Mouse (Mus musculus) neural tube, embryonic 15.5 days (tissue): ENCODE measurements at regions not wholly inside any gene's neighbourhood (a gene's known extent, or its start where the extent isn't known, plus 50 kb on each side); places are given as distances from the start of the nearest gene placed in this dataset.

ENCODE experiments used
- ATAC-seq: fragments of 200-750 bp; cut with Nextera tagmentation; 2 replicates; pipeline ENCODE4 v1.8.0; 2017; ENCODE audit warnings: mild to moderate bottlenecking, moderate TSS enrichment, moderate library complexity; ENCODE audit not compliant: low FRiP score
- H3K27ac ChIP-seq: fragments of 300-500 bp; sonication (generic); replicated peaks from 2 replicates; pipeline ENCODE4 v1.5.1; 2015; ENCODE audit warnings: mild to moderate bottlenecking, inconsistent platforms
- H3K27me3 ChIP-seq: fragments of 300-500 bp; sonication (generic); replicated peaks from 2 replicates; pipeline ENCODE4 v1.6.1; 2015; ENCODE audit warnings: inconsistent platforms
- H3K36me3 ChIP-seq: fragments of 300-500 bp; sonication (generic); 2 replicates; pipeline ENCODE4 v1.6.1; 2015; ENCODE audit warnings: inconsistent platforms
- H3K4me1 ChIP-seq: fragments of 300-500 bp; sonication (generic); 2 replicates; pipeline ENCODE4 v1.6.1; 2015; ENCODE audit warnings: inconsistent platforms
- H3K4me2 ChIP-seq: fragments of 300-500 bp; sonication (generic); 2 replicates; pipeline ENCODE4 v1.6.1; 2015; ENCODE audit warnings: inconsistent platforms, mild to moderate bottlenecking, moderate library complexity
- H3K4me3 ChIP-seq: fragments of 300-500 bp; sonication (generic); replicated peaks from 2 replicates; pipeline ENCODE4 v1.5.1; 2015; ENCODE audit warnings: mild to moderate bottlenecking, inconsistent platforms
- H3K9ac ChIP-seq: fragments of 300-500 bp; sonication (generic); replicated peaks from 2 replicates; pipeline ENCODE4 v1.6.1; 2015; ENCODE audit warnings: mild to moderate bottlenecking, inconsistent platforms
- H3K9me3 ChIP-seq: fragments of 300-500 bp; sonication (generic); replicated peaks from 2 replicates; pipeline ENCODE4 v1.6.1; 2016; ENCODE audit warnings: inconsistent platforms
- WGBS: fragments of 180-500 bp; shearing (Covaris S2); methylation state at CpG from one replicate; pipeline ENCODE4 v1.1.7; 2015; ENCODE audit warnings: mixed read lengths; 5-methylcytosine and 5-hydroxymethylcytosine counted together

- Histone ChIP-seq H3K27ac (no peak overlapping the region), H3K9ac (no peak overlapping the region), H3K36me3 (no peaks in the 10 kb centered on the region), H3K4me2 (no peak overlapping the region), H3K4me1 (peaks cover 11% of the 10 kb centered on the region), H3K4me3 (no peak overlapping the region), H3K27me3 (peaks cover 18% of the 10 kb centered on the region), H3K9me3 (no peaks in the 10 kb centered on the region)
- 21% methylated on average over 5 of the region's 5 CpGs for WGBS
- ATAC-seq = no peak
These were observed 298.5 kb upstream of the 4930535I16Rik start for GRCm38 (mm10) chr4:124216351-124216750.

GRCm38 (mm10) chr4:124215077-124215476, 297.3 kb upstream of the 4930535I16Rik start:
- no peak overlapping the region for H3K27ac ChIP-seq
- H3K4me3 ChIP-seq = no peak overlapping the region
- peaks cover 12% of the 10 kb centered on the region for H3K27me3 ChIP-seq
- H3K36me3 ChIP-seq = no peaks in the 10 kb centered on the region
- ATAC-seq = no peak
- WGBS = 86% methylated on average over 7 of the region's 7 CpGs
- H3K4me2 ChIP-seq = no peak overlapping the region
- no peaks in the 10 kb centered on the region for H3K9me3 ChIP-seq
- peaks cover 11% of the 10 kb centered on the region for H3K4me1 ChIP-seq
- H3K9ac ChIP-seq = no peak overlapping the region

GRCm38 (mm10) chr4:124210103-124210502, 292.3 kb upstream of the 4930535I16Rik start:
- Histone ChIP-seq H3K4me2 (no peak overlapping the region), H3K27ac (no peak overlapping the region), H3K4me3 (no peak overlapping the region), H3K9me3 (no peaks in the 10 kb centered on the region), H3K4me1 (no peaks in the 10 kb centered on the region), H3K27me3 (peaks cover 12% of the 10 kb centered on the region), H3K9ac (no peak overlapping the region), H3K36me3 (no peaks in the 10 kb centered on the region)
- ATAC-seq = no peak
- WGBS = 83% methylated on average over 9 of the region's 9 CpGs

GRCm38 (mm10) chr4:124206480-124206879, 288.7 kb upstream of the 4930535I16Rik start:
- H3K36me3 ChIP-seq = no peaks in the 10 kb centered on the region

GRCm38 (mm10) chr4:124203736-124204135, 285.9 kb upstream of the 4930535I16Rik start:
- Histone ChIP-seq H3K4me3 (no peak overlapping the region), H3K27ac (no peak overlapping the region)

More at GRCm38 (mm10) chr4:124206480-124206879, 288.7 kb upstream of the 4930535I16Rik start:
- H3K9me3 ChIP-seq = no peaks in the 10 kb centered on the region
- H3K9ac ChIP-seq = no peak overlapping the region
- WGBS = 90% methylated on average over 16 of the region's 16 CpGs
- no peaks in the 10 kb centered on the region; the same call in 1 of the 2 replicates for H3K27me3 ChIP-seq
- H3K4me2 ChIP-seq = no peak overlapping the region
- H3K27ac ChIP-seq = no peak overlapping the region
- H3K4me1 ChIP-seq = no peaks in the 10 kb centered on the region
- no peak overlapping the region for H3K4me3 ChIP-seq
- ATAC-seq = no peak

GRCm38 (mm10) chr4:124199884-124200844, 282.3 kb upstream of the 4930535I16Rik start:
- no peak overlapping the region for H3K27ac ChIP-seq
- H3K4me1 ChIP-seq = peaks cover 22% of the 10 kb centered on the region
- H3K4me2 ChIP-seq = no peak overlapping the region; the same call in 1 of the 2 replicates
- H3K9me3 ChIP-seq = no peaks in the 10 kb centered on the region
- H3K9ac ChIP-seq = no peak overlapping the region
- ATAC-seq = no peak; the same call in 1 of the 2 replicates
- peaks cover 11% of the 10 kb centered on the region; the same call in 1 of the 2 replicates for H3K27me3 ChIP-seq
- H3K36me3 ChIP-seq = no peaks in the 10 kb centered on the region
- no peak overlapping the region for H3K4me3 ChIP-seq
- 14% methylated on average over 14 of the region's 14 CpGs for WGBS

More at GRCm38 (mm10) chr4:124203736-124204135, 285.9 kb upstream of the 4930535I16Rik start:
- Histone ChIP-seq H3K4me2 (no peak overlapping the region), H3K9ac (no peak overlapping the region), H3K9me3 (no peaks in the 10 kb centered on the region), H3K36me3 (no peaks in the 10 kb centered on the region), H3K4me1 (peaks cover 11% of the 10 kb centered on the region), H3K27me3 (peaks cover 6% of the 10 kb centered on the region; the same call in 1 of the 2 replicates)
- WGBS = 71% methylated on average over 2 of the region's 2 CpGs
- no peak for ATAC-seq

GRCm38 (mm10) chr4:124198832-124199231, 281.0 kb upstream of the 4930535I16Rik start:
- Histone ChIP-seq H3K36me3 (no peaks in the 10 kb centered on the region), H3K27me3 (peaks cover 15% of the 10 kb centered on the region; the same call in 1 of the 2 replicates), H3K4me3 (no peak overlapping the region), H3K4me1 (peaks cover 22% of the 10 kb centered on the region), H3K9ac (no peak overlapping the region), H3K9me3 (no peaks in the 10 kb centered on the region), H3K27ac (no peak overlapping the region), H3K4me2 (no peak overlapping the region)
- WGBS = 73% methylated on average over 15 of the region's 15 CpGs
- ATAC-seq = no peak

GRCm38 (mm10) chr4:124196711-124197110, 278.9 kb upstream of the 4930535I16Rik start:
- Histone ChIP-seq H3K9me3 (no peaks in the 10 kb centered on the region), H3K4me2 (no peak overlapping the region), H3K36me3 (no peaks in the 10 kb centered on the region), H3K9ac (no peak overlapping the region), H3K4me3 (no peak overlapping the region), H3K4me1 (peaks cover 30% of the 10 kb centered on the region), H3K27me3 (peaks cover 18% of the 10 kb centered on the region; the same call in 1 of the 2 replicates), H3K27ac (no peak overlapping the region)
- ATAC-seq = peak; percentile 65; the same call in 1 of the 2 replicates
- 11% methylated on average over 12 of the region's 12 CpGs for WGBS

GRCm38 (mm10) chr4:124193059-124193721, 275.4 kb upstream of the 4930535I16Rik start:
- H3K9ac ChIP-seq = no peak overlapping the region
- no peak overlapping the region for H3K27ac ChIP-seq
- H3K36me3 ChIP-seq = no peaks in the 10 kb centered on the region
- H3K4me1 ChIP-seq = peaks cover 19% of the 10 kb centered on the region
- no peak overlapping the region for H3K4me3 ChIP-seq
- ATAC-seq = no peak
- H3K4me2 ChIP-seq = no peak overlapping the region
- 43% methylated on average over 15 of the region's 15 CpGs for WGBS
- H3K27me3 ChIP-seq = peaks cover 29% of the 10 kb centered on the region
- H3K9me3 ChIP-seq = no peaks in the 10 kb centered on the region

GRCm38 (mm10) chr4:124190775-124191174, 273.0 kb upstream of the 4930535I16Rik start:
- no peaks in the 10 kb centered on the region for H3K9me3 ChIP-seq
- peaks cover 8% of the 10 kb centered on the region; the same call in 1 of the 2 replicates for H3K4me1 ChIP-seq
- H3K4me3 ChIP-seq = no peak overlapping the region
- no peak overlapping the region for H3K4me2 ChIP-seq
- WGBS = 89% methylated on average over 4 of the region's 4 CpGs
- H3K27ac ChIP-seq = no peak overlapping the region
- ATAC-seq = no peak
- no peak overlapping the region for H3K9ac ChIP-seq
- peaks cover 35% of the 10 kb centered on the region for H3K27me3 ChIP-seq
- H3K36me3 ChIP-seq = no peaks in the 10 kb centered on the region

GRCm38 (mm10) chr4:124189993-124190385, 272.2 kb upstream of the 4930535I16Rik start:
- H3K4me2 ChIP-seq = no peak overlapping the region

More at GRCm38 (mm10) chr4:124189993-124190385, 272.2 kb upstream of the 4930535I16Rik start:
- peaks cover 31% of the 10 kb centered on the region for H3K27me3 ChIP-seq
- WGBS = 68% methylated on average over 13 of the region's 13 CpGs
- no peaks in the 10 kb centered on the region for H3K9me3 ChIP-seq
- H3K36me3 ChIP-seq = no peaks in the 10 kb centered on the region
- no peak overlapping the region for H3K9ac ChIP-seq
- H3K27ac ChIP-seq = no peak overlapping the region
- no peak overlapping the region for H3K4me3 ChIP-seq
- peaks cover 8% of the 10 kb centered on the region; the same call in 1 of the 2 replicates for H3K4me1 ChIP-seq
- no peak for ATAC-seq
